Mouse (Mus musculus) CD4-positive, CD25-positive, alpha-beta regulatory T cell, adult 4 months (primary cell): Measurements from ENCODE around the gene Zfp771. TPM values are rescaled to one million over a fixed set of nuclear protein-coding genes. Genes with fewer than 3 reads are reported as not detected.
"Not testable (repeated sequence)": the region's sequence is repeated elsewhere in the genome, so short reads cannot be mapped to it uniquely, and the experiment has no call there.

Source experiments
- ATAC-seq: one replicate; pipeline ENCODE4 v1.8.0; 2017
- polyA plus RNA-seq, 2 experiments: library from polyadenylated mRNA; unstranded; fragments of 100-300 nt; shearing (Covaris generic); gene quantifications; one replicate each; pipeline ENCODE4 v1.2.1; 2017

Gene Zfp771
- polyA plus RNA-seq, 2 experiments from 2014 or later = 1.3 to 1.6 TPM

DNA sequence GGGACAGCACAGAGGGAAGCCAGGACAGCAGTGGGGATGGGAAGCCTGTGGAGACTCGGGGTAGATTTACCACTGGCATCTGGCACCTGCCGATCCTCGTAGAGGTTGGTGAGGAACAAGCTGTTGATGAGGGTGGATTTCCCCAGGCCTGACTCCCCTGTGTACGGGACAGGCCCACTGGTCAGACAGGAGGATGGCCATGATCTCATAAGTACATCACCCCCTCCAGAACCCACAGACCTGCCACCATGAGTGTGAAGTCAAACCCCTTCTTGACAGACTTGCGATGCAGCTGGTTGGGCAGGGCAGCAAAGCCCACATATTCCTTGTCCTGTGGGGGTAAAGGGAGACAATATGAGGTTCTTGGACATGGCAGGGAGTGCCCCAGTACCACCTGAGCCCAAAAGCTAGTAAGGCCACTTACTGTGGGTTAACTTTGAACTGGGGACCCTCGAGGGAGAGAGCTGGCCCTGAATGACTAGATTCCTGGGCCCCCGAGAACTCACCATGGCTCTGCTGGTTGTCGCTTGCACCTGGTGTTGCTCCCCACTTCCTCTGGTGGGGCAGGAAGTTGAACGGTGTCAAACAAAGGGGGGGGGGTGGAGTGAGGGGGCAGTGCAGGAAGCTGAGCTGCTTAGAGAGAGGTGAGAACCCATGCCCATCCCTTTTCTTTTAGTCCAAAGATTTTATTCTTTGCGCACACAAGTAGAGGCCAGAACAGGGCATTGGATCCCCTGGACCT lies 26.0 kb upstream of the Zfp771 start:
- ATAC-seq = peak; percentile 81

- no peak for ATAC-seq
Measured at GRCm38 (mm10) chr7:127218670-127219069, 25.4 kb upstream of the Zfp771 start.

DNA sequence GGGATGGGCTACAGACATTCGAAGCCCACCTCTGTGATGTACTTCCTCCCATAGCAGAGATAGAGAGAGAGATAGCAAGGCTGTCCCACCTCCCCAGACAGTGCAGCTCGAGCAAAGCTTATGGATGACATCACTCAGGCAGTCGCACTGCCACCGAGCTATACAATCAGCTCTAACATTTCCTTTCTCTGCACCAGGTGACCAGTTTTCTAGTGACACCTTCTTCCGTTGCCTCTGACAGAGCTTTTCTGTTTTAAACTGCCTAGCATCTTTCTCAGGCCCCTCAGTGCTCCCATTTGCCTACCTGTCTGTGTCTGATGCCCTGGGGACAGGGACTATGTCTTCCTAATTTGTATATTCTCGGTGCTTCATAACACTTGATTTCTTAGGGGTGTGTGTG lies 23.6 kb upstream of the Zfp771 start:
- peak; percentile 85 for ATAC-seq

DNA sequence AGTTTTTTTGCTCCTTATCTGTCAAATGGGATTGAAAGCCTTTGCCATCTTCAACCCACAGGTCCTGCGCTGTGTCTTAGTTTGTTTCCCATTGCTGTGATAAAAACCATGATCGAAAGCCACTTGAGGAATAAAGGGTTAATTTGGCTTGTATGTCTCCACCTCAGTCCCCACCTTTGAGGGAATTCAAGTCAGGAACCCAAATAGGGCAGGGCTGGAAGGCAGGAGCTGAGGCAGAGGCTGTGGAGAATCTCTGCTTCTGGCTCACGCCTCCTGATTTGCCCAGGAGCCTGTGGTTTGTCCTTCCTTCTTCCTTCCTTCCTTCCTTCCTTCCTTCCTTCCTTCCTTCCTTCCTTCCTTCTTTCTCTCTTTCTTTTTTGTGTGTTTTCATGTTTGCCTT lies 21.0 kb upstream of the Zfp771 start:
- ATAC-seq = no peak

DNA sequence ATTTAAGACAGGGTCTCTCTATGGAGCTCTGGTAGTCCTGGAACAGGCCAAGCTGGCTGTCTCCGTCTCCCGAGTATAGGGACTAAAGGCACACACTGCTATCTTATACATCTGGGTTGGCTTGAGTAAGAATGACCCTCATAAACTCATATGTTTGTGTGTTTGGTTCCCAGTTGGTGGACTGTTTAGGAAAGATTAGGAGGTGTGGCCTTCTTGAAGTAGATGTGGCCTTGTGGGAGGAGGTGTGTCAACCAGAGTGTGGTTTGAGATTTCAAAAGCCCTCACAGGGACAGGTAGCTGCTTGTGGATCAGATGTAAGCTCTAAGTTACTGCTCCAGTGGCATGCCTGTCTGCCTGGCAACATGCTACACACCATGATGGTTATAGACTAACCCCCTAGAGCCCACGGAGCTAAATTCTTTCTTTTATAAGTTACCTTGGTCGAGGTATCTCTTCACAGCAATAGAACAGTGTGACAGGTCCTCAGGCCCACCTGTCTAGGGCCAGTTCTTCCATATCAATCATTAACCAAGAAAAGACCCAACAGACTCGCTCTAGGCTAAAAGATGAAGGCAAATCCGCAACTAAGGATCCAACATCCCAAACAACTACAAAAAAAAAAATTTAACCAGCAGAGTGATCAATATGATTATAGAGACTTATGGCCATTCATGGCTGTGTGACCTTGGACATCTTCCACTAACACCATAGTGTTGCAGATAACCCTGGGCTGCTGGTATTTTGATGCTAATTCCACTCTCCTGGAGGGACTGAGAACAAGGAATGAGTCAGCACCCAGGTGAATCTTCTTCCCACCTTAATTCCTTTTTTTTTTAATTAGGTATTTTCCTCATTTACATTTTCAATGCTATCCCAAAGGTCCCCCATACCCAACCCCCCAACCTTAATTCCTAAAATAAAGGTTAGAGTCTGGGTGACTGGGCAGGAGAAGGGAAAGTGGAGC lies 20.3 kb upstream of the Zfp771 start:
- ATAC-seq = no peak

- no peak for ATAC-seq
Measured at GRCm38 (mm10) chr7:127224616-127225015, 19.5 kb upstream of the Zfp771 start.

DNA sequence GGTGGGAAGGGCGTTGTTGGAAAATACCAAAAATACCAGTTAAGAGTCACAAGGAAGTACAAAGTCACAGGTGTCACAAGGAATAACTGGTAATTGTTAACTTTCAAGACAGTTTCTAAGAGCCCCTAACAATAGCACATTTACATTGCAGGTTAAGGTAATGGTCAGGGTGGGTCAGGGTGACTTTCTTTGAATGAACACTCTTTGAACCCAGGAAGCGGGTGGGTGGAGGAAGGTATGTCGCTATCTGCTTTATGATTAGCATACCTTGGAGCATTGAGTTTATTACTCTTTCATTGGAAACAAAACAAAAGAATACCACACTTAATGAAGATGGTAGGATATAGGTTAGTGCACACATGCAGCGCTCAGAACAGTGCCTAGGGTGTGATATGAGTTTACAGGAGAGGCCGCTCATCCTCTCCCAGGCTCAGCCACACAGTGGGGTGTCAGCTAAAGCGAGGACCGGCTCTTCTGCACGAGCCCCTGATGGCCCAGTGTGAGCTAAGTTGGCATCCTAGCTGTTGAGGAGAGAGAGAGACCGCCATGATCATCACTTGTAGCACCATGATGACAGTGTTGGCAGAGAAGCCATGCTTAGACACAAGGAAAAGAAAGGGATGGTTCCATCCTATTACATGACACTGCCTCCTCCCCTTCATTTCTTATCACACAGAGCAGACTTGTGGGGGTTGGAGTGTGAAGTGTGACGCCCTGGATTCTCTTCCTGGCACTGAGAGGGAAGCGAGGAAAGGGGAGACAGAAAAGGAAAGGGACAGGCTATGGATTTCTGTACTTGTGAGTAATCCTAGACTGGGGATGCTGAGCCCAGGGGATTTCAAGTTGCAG lies 18.7 kb upstream of the Zfp771 start:
- no peak for ATAC-seq

DNA sequence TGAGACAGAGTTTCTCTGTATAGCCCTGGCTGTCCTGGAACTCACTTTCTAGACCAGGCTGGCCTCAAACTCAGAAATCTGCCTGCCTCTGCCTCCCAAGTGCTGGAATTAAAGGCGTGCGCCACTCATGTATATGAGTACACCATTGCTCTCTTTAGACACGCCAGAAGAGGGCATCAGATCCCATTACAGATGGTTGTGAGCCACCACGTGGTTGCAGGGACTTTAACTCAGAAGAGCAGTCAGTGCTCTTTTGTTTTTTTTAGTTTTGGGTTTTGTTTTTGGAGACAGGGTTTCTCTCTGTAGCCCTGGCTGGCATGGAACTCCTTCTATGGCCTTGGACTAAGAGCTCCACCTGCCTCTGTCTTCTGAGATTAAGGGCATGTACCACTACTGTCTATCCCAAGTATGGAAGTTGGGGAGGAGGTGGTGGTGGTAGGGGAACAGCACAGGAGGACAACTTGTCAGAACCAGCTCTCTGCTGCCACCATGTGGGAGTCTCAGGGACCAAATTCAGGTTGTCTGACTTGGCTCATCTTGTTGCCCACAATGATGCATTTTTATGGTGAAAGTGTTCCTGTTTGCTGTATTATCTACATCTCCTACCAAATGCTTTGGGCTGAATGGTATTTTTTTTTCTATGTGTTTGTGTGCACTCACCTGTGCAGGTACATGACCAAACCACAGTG lies 15.3 kb upstream of the Zfp771 start:
- ATAC-seq = peak; percentile 56

- no peak for ATAC-seq
Measured at GRCm38 (mm10) chr7:127231376-127231775, 12.7 kb upstream of the Zfp771 start.

DNA sequence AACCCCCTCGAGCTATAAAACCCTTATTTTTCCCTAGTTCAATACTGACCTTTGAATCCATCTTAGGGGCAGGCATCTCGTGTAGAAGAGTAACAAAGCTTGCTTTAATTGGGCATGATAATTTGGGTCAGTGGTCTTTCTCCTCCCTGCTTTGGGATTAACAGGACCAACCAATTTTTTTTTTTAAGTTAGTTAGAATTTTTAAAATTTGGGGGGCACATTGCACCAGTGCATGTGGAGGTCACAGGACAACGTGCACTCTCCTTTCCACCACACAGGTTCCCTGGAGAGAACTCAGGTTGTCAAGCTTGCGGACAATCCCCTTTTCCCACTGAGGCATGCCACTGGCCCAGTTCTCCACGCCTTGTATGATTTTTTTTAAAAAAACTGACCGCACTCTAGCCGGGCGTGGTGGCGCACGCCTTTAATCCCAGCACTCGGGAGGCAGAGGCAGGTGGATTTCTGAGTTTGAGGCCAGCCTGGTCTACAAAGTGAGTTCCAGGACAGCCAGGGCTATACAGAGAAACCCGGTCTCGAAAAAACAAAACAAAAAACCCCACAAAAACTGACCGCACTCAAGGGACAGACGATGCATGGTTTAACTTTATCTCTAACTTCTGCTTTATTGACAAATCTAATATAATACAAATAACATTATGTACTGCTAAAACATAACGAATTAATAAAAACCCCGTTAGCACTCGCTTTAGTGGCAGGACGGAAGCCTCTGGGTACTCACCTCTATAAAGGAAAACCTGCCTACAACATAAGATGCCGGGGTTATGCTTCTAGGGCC lies 12.1 kb upstream of the Zfp771 start:
- peak; percentile 15 for ATAC-seq

DNA sequence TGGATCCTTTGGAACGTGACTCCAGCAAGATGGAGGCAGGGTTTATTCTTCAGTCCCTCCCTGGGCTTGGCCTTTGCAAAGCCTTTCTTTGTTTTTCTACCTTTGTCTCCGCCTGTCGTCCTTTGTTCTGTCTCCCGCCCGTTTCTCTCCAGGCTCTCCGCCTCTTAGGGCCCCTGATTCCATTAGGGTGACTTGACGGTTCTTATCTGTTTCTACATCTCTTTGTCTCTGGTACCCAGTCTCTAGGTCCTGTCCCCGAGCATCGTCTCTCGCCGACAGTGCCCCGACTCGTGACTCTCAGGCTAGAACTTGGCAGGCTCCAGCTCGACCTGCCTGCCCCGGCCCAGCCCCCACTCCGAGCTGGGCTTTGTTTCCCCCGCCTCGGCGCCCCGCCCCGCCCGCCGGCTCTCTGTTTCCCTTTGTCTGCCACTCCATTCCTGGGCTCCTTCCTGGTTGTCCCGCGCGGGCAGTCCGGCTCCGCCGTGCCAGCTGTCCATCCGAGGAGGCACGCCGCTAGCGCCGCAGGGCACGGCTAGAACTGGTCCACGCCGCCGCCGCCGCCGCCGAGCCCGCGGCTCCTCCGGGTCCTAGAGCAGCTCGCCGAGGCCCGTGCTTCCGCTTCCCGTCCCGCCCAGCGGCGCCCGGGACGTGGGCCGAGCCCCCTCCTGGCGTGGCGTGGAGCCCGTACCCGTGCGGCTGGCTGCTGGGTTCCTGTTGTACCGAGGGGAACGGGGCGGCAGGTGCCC lies 11.3 kb upstream of the Zfp771 start, which contains the start of the genes Zfp553 and Sept1:
Gene Zfp553 (plus strand): TSS at position 440 of the 746 bp plus-strand sequence.
Gene Sept1 (minus strand): TSS at position 509 of the 746 bp plus-strand sequence.
- peak; percentile 81 for ATAC-seq

DNA sequence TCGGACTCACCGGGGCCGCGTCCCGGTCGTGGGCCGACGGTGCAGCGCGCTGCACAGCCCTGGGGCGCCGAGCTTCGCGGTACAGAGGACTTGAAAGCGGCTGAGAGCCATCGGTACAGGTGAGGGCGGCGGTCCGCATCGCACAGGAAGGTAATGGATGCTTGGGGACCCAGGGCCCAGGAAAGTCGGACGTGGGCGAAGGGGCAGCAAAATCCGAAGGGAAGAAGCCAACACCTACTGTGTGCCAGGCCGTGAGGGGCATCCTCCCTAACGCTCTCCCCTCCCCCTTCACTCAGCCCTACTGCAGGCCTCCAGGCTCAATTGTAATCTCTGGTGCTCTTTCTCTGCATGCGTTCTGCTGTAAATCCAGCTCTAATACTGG lies 10.7 kb upstream of the Zfp771 start:
- peak; percentile 7 for ATAC-seq

- ATAC-seq = no peak
Measured at GRCm38 (mm10) chr7:127233765-127234164, 10.3 kb upstream of the Zfp771 start.

GRCm38 (mm10) chr7:127234777-127235176 lies 9.3 kb upstream of the Zfp771 start:
- ATAC-seq = no peak

- no peak for ATAC-seq
Measured at GRCm38 (mm10) chr7:127243361-127243867, 660 bp upstream of the Zfp771 start.

DNA sequence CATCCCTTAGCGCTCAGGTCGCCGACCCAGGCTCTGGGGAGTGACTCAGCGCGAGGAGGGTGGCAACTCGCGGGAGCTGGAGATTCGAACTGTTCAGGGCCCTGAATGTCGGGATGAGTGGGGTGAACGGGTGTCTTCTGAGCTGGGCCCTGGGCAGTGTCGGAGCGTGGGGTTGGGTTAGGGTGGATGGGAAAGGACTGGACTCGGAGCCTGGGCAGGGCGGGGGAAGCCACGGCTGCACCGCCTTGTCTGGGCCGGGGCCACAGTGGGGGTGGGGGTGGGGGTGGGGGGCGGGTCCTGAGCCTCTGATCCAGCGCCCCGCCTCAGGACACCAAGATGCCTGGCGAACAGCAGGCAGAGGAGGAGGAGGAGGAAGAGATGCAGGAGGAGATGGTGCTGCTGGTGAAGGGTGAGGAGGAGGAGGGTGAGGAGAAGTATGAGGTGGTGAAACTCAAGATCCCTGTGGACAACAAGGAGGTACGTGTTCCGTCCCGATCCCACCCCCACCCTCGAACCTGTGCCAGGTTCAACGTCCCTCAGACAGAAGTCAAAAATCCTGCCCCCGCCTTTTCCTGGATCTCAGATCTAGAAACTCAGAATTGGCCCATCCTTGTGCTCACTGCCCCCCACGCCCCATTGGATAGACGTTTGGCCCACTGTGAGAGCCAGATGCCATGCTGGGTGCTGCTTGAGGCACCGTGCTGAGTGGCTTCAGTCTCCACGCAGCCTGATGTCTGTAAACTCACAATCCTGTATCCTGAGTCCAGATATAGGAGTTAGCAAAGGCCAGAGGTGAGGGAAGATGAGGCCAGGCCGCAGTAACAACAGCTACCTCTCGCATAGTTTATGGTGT lies 810 bp downstream of the Zfp771 start:
- ATAC-seq = no peak

DNA sequence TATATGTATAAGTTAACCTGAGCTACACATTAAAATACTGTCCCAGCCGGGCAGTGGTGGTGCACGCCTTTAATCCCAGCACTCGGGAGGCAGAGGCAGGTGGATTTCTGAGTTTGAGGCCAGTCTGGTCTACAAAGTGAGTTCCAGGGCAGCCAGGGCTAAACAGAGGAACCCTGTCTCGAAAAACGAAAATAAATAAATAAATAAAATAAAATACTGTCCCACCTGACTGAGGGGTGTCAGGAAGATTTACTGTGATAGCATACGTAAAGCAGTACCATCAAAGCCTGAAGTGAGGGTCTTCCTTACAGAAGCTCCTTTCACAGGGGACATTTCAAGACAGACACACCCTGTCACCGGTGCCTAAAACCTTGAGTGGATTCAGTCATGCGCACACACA lies 6.4 kb downstream of the Zfp771 start:
- not testable (repeated sequence) for ATAC-seq

DNA sequence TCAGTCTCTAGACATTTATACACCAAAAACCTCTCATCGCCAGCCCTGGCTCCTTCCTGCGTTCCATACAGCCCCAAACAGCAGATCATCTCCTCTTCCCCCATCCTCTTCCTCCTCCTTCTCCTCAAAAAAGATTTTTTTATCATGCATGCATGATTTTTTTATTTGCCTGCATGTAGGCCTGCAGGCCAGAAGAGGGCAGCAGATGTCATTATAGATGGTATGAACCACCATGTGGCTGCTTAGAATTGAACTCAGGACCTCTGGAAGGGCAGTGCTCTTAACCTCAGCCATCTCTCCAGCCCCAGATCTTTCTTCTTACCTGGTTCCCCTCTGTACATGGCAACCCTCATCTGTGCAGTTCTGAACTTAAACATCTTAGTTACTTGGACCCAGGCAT lies 8.3 kb downstream of the Zfp771 start:
- ATAC-seq = no peak

GRCm38 (mm10) chr7:127253341-127253740 lies 9.3 kb downstream of the Zfp771 start:
- no peak for ATAC-seq
